Mouse (Mus musculus): ENCODE measurements around the gene Lemd2. TPM values are rescaled to one million over a fixed set of nuclear protein-coding genes. Genes with fewer than 3 reads are reported as not detected.

The Lemd2 gene
- polyA plus RNA-seq, 2 experiments: 21.2 to 93.5 TPM

- Histone ChIP-seq H3K9me3 (ENCODE audit: control insufficient read depth, low read length) (no peaks in the 10 kb centered on the region), H3K36me3 (ENCODE audit: control insufficient read depth, insufficient read depth, low read length) (no peaks in the 10 kb centered on the region), H3K27ac (replicated peaks; ENCODE audit: low read depth, low read length) (no peak overlapping the region), H3K4me3 (replicated peaks; ENCODE audit: low read length) (no peak overlapping the region), H3K9ac (ENCODE audit: low read depth, low read length, severe bottlenecking) (no peak overlapping the region), H3K4me2 (replicated peaks; ENCODE audit: low read depth, low read length, severe bottlenecking) (no peak overlapping the region), H3K27me3 (ENCODE audit: control insufficient read depth, insufficient read depth, low read length) (no peaks in the 10 kb centered on the region), H3K4me1 (ENCODE audit: control insufficient read depth, insufficient read depth, low read length) (peaks cover 17% of the 10 kb centered on the region; the same call in 1 of the 2 replicates)
- 93% methylated on average over 4 of the region's 4 CpGs for WGBS
- DNase-seq (ENCODE audit: low spot score) (no peak), ATAC-seq (ENCODE audit: low FRiP score, low read depth) (no peak)
- no peak for TF ChIP-seq POLR2A (IDR thresholded peaks at IDR 0.05; ENCODE audit: borderline replicate concordance, extremely low read depth, insufficient read depth, insufficient read length)
These were observed 35.7 kb downstream of the Lemd2 start for GRCm38 (mm10) chr17:27168569-27168968.

- no peak within 1 kb of the TSS for H3K4me3 ChIP-seq (replicated peaks; ENCODE audit: low read length)
- no peak within 1 kb of the TSS for H3K4me2 ChIP-seq (replicated peaks; ENCODE audit: low read depth, low read length, severe bottlenecking)
- H3K9me3 ChIP-seq (ENCODE audit: control insufficient read depth, low read length): no peaks in the 10 kb centered on the region
- no peak for TF ChIP-seq POLR2A (IDR thresholded peaks at IDR 0.05; ENCODE audit: borderline replicate concordance, extremely low read depth, insufficient read depth, insufficient read length)
- DNase-seq (ENCODE audit: low spot score) (no peak), ATAC-seq (ENCODE audit: low FRiP score, low read depth) (peak; percentile 45; the same call in 1 of the 2 replicates)
- peaks cover 17% of the 10 kb centered on the region; the same call in 1 of the 2 replicates for H3K4me1 ChIP-seq (ENCODE audit: control insufficient read depth, insufficient read depth, low read length)
- no peaks in the 10 kb centered on the region for H3K27me3 ChIP-seq (ENCODE audit: control insufficient read depth, insufficient read depth, low read length)
- WGBS: 46% methylated on average over 4 of the region's 4 CpGs
- H3K27ac ChIP-seq (replicated peaks; ENCODE audit: low read depth, low read length): no peak within 1 kb of the TSS
- H3K36me3 ChIP-seq (ENCODE audit: control insufficient read depth, insufficient read depth, low read length): no peaks in the 10 kb centered on the region
- no peak within 1 kb of the TSS for H3K9ac ChIP-seq (ENCODE audit: low read depth, low read length, severe bottlenecking)
These were observed 36.7 kb downstream of the Lemd2 start, which contains the start of gene Ip6k3 for GRCm38 (mm10) chr17:27167545-27167944. Gene Ip6k3, minus strand, starts transcription at chr17:27167795.

- 64% methylated on average over 6 of the region's 6 CpGs for WGBS
- no peak for TF ChIP-seq POLR2A (IDR thresholded peaks at IDR 0.05; ENCODE audit: borderline replicate concordance, extremely low read depth, insufficient read depth, insufficient read length)
- H3K27ac ChIP-seq (replicated peaks; ENCODE audit: low read depth, low read length): no peak overlapping the region
- no peak overlapping the region for H3K4me2 ChIP-seq (replicated peaks; ENCODE audit: low read depth, low read length, severe bottlenecking)
- no peak overlapping the region for H3K4me3 ChIP-seq (replicated peaks; ENCODE audit: low read length)
- H3K27me3 ChIP-seq (ENCODE audit: control insufficient read depth, insufficient read depth, low read length): no peaks in the 10 kb centered on the region
- H3K9me3 ChIP-seq (ENCODE audit: control insufficient read depth, low read length): no peaks in the 10 kb centered on the region
- peaks cover 17% of the 10 kb centered on the region; the same call in 1 of the 2 replicates for H3K4me1 ChIP-seq (ENCODE audit: control insufficient read depth, insufficient read depth, low read length)
- no peak for DNase-seq (ENCODE audit: low spot score)
- H3K36me3 ChIP-seq (ENCODE audit: control insufficient read depth, insufficient read depth, low read length): no peaks in the 10 kb centered on the region
- no peak overlapping the region for H3K9ac ChIP-seq (ENCODE audit: low read depth, low read length, severe bottlenecking)
- no peak for ATAC-seq (ENCODE audit: low FRiP score, low read depth)
These were observed 37.4 kb downstream of the Lemd2 start for GRCm38 (mm10) chr17:27166901-27167300.

GRCm38 (mm10) chr17:27165054-27165773, 39.1 kb downstream of the Lemd2 start:
- Histone ChIP-seq H3K27me3 (ENCODE audit: control insufficient read depth, insufficient read depth, low read length) (no peaks in the 10 kb centered on the region), H3K4me2 (replicated peaks; ENCODE audit: low read depth, low read length, severe bottlenecking) (no peak overlapping the region), H3K9ac (ENCODE audit: low read depth, low read length, severe bottlenecking) (no peak overlapping the region), H3K9me3 (ENCODE audit: control insufficient read depth, low read length) (no peaks in the 10 kb centered on the region), H3K4me3 (replicated peaks; ENCODE audit: low read length) (no peak overlapping the region), H3K36me3 (ENCODE audit: control insufficient read depth, insufficient read depth, low read length) (no peaks in the 10 kb centered on the region), H3K27ac (replicated peaks; ENCODE audit: low read depth, low read length) (no peak overlapping the region), H3K4me1 (ENCODE audit: control insufficient read depth, insufficient read depth, low read length) (peaks cover 17% of the 10 kb centered on the region)
- WGBS: 22% methylated on average over 8 of the region's 8 CpGs
- 0 out of 2 replicates have a peak, but pooled peaks have one; percentile 34 for ATAC-seq (ENCODE audit: low FRiP score, low read depth)
- no peak for TF ChIP-seq POLR2A (IDR thresholded peaks at IDR 0.05; ENCODE audit: borderline replicate concordance, extremely low read depth, insufficient read depth, insufficient read length)
- peak; percentile 47 for DNase-seq (ENCODE audit: low spot score)

GRCm38 (mm10) chr17:27160905-27161304, 43.4 kb downstream of the Lemd2 start:
- TF ChIP-seq POLR2A (IDR thresholded peaks at IDR 0.05; ENCODE audit: borderline replicate concordance, extremely low read depth, insufficient read depth, insufficient read length): no peak

More at GRCm38 (mm10) chr17:27160905-27161304, 43.4 kb downstream of the Lemd2 start:
- no peak overlapping the region for H3K9ac ChIP-seq (ENCODE audit: low read depth, low read length, severe bottlenecking)
- H3K27ac ChIP-seq (replicated peaks; ENCODE audit: low read depth, low read length): no peak overlapping the region
- no peaks in the 10 kb centered on the region for H3K9me3 ChIP-seq (ENCODE audit: control insufficient read depth, low read length)
- no peak overlapping the region for H3K4me2 ChIP-seq (replicated peaks; ENCODE audit: low read depth, low read length, severe bottlenecking)
- 64% methylated on average over 4 of the region's 4 CpGs for WGBS
- no peak overlapping the region for H3K4me3 ChIP-seq (replicated peaks; ENCODE audit: low read length)
- DNase-seq (ENCODE audit: low spot score): no peak
- ATAC-seq (ENCODE audit: low FRiP score, low read depth): no peak
- H3K4me1 ChIP-seq (ENCODE audit: control insufficient read depth, insufficient read depth, low read length): peaks cover 11% of the 10 kb centered on the region
- no peaks in the 10 kb centered on the region for H3K27me3 ChIP-seq (ENCODE audit: control insufficient read depth, insufficient read depth, low read length)
- no peaks in the 10 kb centered on the region for H3K36me3 ChIP-seq (ENCODE audit: control insufficient read depth, insufficient read depth, low read length)
